Comparison of ENCODE assay signal across 8 mouse cellular contexts in the genomic region with DNA sequence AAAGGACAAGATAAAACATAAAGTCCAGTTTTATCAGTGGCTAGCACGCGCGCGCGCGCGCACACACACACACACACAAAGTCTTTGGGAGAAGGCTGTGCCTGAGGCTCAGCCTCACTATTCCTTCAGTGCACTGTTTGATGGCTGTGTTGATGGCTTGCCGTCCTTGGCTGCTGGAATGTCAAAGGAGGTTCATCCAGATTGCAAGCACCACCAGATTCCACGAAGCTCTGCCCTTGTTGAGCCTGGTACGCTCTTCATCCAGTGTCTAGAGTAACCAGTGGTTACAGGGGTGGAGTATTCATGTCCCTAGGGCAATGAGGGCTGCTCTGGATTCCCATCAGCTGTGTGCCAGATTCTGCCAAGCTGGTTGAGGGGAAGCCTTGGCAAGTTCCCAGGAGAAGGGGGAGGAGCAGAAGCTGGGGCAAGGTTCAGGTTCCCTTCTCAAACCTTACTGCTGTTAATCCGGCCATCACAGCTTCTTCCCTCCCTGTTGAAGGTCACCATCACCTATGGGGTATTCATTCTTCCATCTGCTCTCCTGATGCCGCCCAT. TPM values are rescaled to one million over a fixed set of nuclear protein-coding genes. Genes with fewer than 3 reads are reported as not detected.
DNase-seq lines count a peak whose midpoint lies in the region; ATAC-seq lines count a peak whose summit lies in the region.

No protein-coding gene starts in this region.

- DNase-seq in forebrain, embryonic 10.5 days (ENCODE audit: extremely low spot score, low spot score), result no peak
- DNase-seq in forebrain, embryonic 11.5 days (ENCODE audit: low spot score), result no peak
- peak; percentile 50 for DNase-seq in urinary bladder, postnatal 14 days (ENCODE audit: low spot score)
- no peak for DNase-seq in urinary bladder, postnatal 25 days (ENCODE audit: low spot score)
- peak; percentile 94 for DNase-seq in kidney, postnatal 36 days
- DNase-seq in yolk sac, embryonic 10.5 days (ENCODE audit: low spot score), result no peak
- no peak for DNase-seq in layer of hippocampus, adult 11-12 months (ENCODE audit: low spot score)

- H3K9me3 ChIP-seq in forebrain, embryonic 10.5 days, result no peaks in the 10 kb centered on the region
- H3K9me3 ChIP-seq in forebrain, embryonic 11.5 days (ENCODE audit: control insufficient read depth, low read length), result no peaks in the 10 kb centered on the region

- H3K27me3 ChIP-seq in forebrain, embryonic 10.5 days (ENCODE audit: poor library complexity, severe bottlenecking), result peaks cover 11% of the 10 kb centered on the region; the same call in 1 of the 2 replicates
- no peaks in the 10 kb centered on the region for H3K27me3 ChIP-seq in forebrain, embryonic 11.5 days (ENCODE audit: control insufficient read depth, insufficient read depth, low read length)

- no peak for ATAC-seq in forebrain, embryonic 11.5 days (replicated peaks; ENCODE audit: low FRiP score)
- no peak for ATAC-seq in activated CD4-positive, CD25-positive, alpha-beta regulatory T cell, adult 4 months

- H3K4me1 ChIP-seq in forebrain, embryonic 10.5 days, result peaks cover 82% of the 10 kb centered on the region
- peaks cover 29% of the 10 kb centered on the region for H3K4me1 ChIP-seq in forebrain, embryonic 11.5 days (replicated peaks; ENCODE audit: control insufficient read depth, insufficient read depth, low read length)

- no peak overlapping the region for H3K9ac ChIP-seq in forebrain, embryonic 11.5 days (ENCODE audit: low read length)

- peaks cover 49% of the 10 kb centered on the region for H3K36me3 ChIP-seq in forebrain, embryonic 10.5 days (replicated peaks)
- peaks cover 9% of the 10 kb centered on the region for H3K36me3 ChIP-seq in forebrain, embryonic 11.5 days (ENCODE audit: control insufficient read depth, insufficient read depth, low read length)

- WGBS in forebrain, embryonic 10.5 days, result 93% methylated on average over 12 of the region's 12 CpGs
- WGBS in forebrain, embryonic 11.5 days, result 86% methylated on average over 12 of the region's 12 CpGs

- no peak overlapping the region for H3K4me2 ChIP-seq in forebrain, embryonic 11.5 days (ENCODE audit: low read depth, low read length, severe bottlenecking)

- peak overlapping the region; percentile 62 for H3K27ac ChIP-seq in forebrain, embryonic 10.5 days
- H3K27ac ChIP-seq in forebrain, embryonic 11.5 days (ENCODE audit: low read depth, low read length), result no peak overlapping the region

- no peak overlapping the region for H3K4me3 ChIP-seq in forebrain, embryonic 10.5 days
- no peak overlapping the region for H3K4me3 ChIP-seq in forebrain, embryonic 11.5 days (ENCODE audit: low read depth, low read length)

RNA-seq across cellular contexts. Expression of a gene that starts 40.2 kb away (rescaled TPM):
- 59.3 and 66.1 TPM in 2 replicates for polyA plus RNA-seq in forebrain, embryonic 10.5 days (2016; fragmentation: Nextera tagmentation; extraction: Ambion mirVana)
- 63.9 and 68.7 TPM in 2 replicates for polyA plus RNA-seq in forebrain, embryonic 11.5 days (2014; fragmentation: Nextera tagmentation; extraction: Ambion mirVana)
- 10 to 100 TPM; 23.6 to 35.9 TPM for polyA plus RNA-seq in activated CD4-positive, CD25-positive, alpha-beta regulatory T cell, adult 4 months (2017; shearing (Covaris generic))

Comparison
In these comparisons a context has a peak if more than half of its experiments do, and no peak if none do; other contexts are left out.
1. DNase-seq: peak in urinary bladder, postnatal 14 days (single experiment) and kidney, postnatal 36 days (2 of 2); none in forebrain, embryonic 10.5 days (single experiment), forebrain, embryonic 11.5 days (single experiment), urinary bladder, postnatal 25 days (single experiment), yolk sac, embryonic 10.5 days (single experiment) and layer of hippocampus, adult 11-12 months (single experiment).